Mouse (Mus musculus): ENCODE results near the gene 2700097O09Rik. TPM values are rescaled to one million over a fixed set of nuclear protein-coding genes. Genes with fewer than 3 reads are reported as not detected.

Gene 2700097O09Rik
- polyA plus RNA-seq, 1 experiment from 2014 or later, result 31.2 TPM

GRCm38 (mm10) chr12:54998411-54998810 lies 81.5 kb downstream of the 2700097O09Rik start:
- Histone ChIP-seq H3K27ac (ENCODE audit: low read length) (no peak overlapping the region), H3K36me3 (ENCODE audit: control insufficient read depth, insufficient read depth, low read length) (no peaks in the 10 kb centered on the region), H3K9me3 (ENCODE audit: control insufficient read depth, low read length) (no peaks in the 10 kb centered on the region), H3K27me3 (replicated peaks; ENCODE audit: control insufficient read depth, insufficient read depth, low read length) (no peaks in the 10 kb centered on the region), H3K4me2 (ENCODE audit: low read depth, low read length) (no peak overlapping the region), H3K4me3 (ENCODE audit: low read length) (no peak overlapping the region), H3K9ac (ENCODE audit: low read depth, low read length) (no peak overlapping the region), H3K4me1 (ENCODE audit: control insufficient read depth, insufficient read depth, low read length) (no peaks in the 10 kb centered on the region)
- ATAC-seq, result no peak
- WGBS, result 83% methylated on average over 5 of the region's 5 CpGs

DNA sequence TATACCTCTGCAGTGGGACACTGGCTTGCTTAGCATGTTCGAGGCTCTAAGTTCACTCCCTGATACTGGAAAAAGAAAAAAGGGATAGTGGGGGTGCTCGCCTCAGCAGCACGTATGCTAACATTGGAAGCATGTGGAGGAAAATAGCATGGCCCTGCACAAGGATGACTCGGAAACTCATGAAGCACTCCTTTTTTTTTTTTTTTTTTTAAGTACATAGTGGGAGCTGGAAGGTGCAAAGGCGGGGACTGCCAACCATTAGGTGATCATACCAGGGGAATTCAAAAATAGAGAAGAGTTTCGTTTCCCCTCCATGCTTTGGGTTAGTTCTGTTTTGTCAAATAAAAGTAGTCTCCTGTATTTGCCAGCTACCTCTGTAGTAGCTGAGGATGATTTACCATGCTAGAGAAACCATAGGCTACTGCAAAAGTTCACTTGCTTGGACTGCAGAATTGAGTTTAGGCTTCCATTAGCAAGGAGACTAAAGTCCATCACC lies 82.9 kb downstream of the 2700097O09Rik start:
- Histone ChIP-seq H3K27ac (ENCODE audit: low read length) (no peak overlapping the region), H3K36me3 (ENCODE audit: control insufficient read depth, insufficient read depth, low read length) (no peaks in the 10 kb centered on the region), H3K9me3 (ENCODE audit: control insufficient read depth, low read length) (no peaks in the 10 kb centered on the region), H3K4me1 (ENCODE audit: control insufficient read depth, insufficient read depth, low read length) (no peaks in the 10 kb centered on the region), H3K4me2 (ENCODE audit: low read depth, low read length) (no peak overlapping the region), H3K4me3 (ENCODE audit: low read length) (no peak overlapping the region), H3K9ac (ENCODE audit: low read depth, low read length) (no peak overlapping the region), H3K27me3 (replicated peaks; ENCODE audit: control insufficient read depth, insufficient read depth, low read length) (no peaks in the 10 kb centered on the region)
- WGBS, result 86% methylated on average over 6 of the region's 6 CpGs
- ATAC-seq, result no peak

- Histone ChIP-seq H3K9ac (ENCODE audit: low read depth, low read length) (no peak overlapping the region), H3K4me2 (ENCODE audit: low read depth, low read length) (no peak overlapping the region), H3K9me3 (ENCODE audit: control insufficient read depth, low read length) (no peaks in the 10 kb centered on the region), H3K4me1 (ENCODE audit: control insufficient read depth, insufficient read depth, low read length) (no peaks in the 10 kb centered on the region), H3K4me3 (ENCODE audit: low read length) (no peak overlapping the region), H3K27ac (ENCODE audit: low read length) (no peak overlapping the region), H3K27me3 (replicated peaks; ENCODE audit: control insufficient read depth, insufficient read depth, low read length) (no peaks in the 10 kb centered on the region), H3K36me3 (ENCODE audit: control insufficient read depth, insufficient read depth, low read length) (no peaks in the 10 kb centered on the region)
- 60% methylated on average over 3 of the region's 3 CpGs for WGBS
- ATAC-seq, result no peak
Observed at GRCm38 (mm10) chr12:54995965-54996364, 83.9 kb downstream of the 2700097O09Rik start.

Other genes with a start within 250 kb of the 2700097O09Rik start
- 157 and 161 TPM in 2 replicates for gene Cfl2, start 217.2 kb downstream of the 2700097O09Rik start, polyA plus RNA-seq (2015; fragmentation: Nextera tagmentation; extraction: Ambion mirVana)
- not detected in 2 replicates for gene Gm20403, start 93.6 kb downstream of the 2700097O09Rik start, polyA plus RNA-seq (2015; fragmentation: Nextera tagmentation; extraction: Ambion mirVana)
- gene Baz1a, start 65.8 kb downstream of the 2700097O09Rik start, polyA plus RNA-seq (2015; fragmentation: Nextera tagmentation; extraction: Ambion mirVana), result 17.9 and 19.4 TPM in 2 replicates
- 157 and 165 TPM in 2 replicates for gene Srp54a, start 152 bp upstream of the 2700097O09Rik start, polyA plus RNA-seq (2015; fragmentation: Nextera tagmentation; extraction: Ambion mirVana)
- gene Fam177a, start 44.4 kb upstream of the 2700097O09Rik start, polyA plus RNA-seq (2015; fragmentation: Nextera tagmentation; extraction: Ambion mirVana), result 17.8 and 22.3 TPM in 2 replicates
- 47.4 and 48.0 TPM in 2 replicates for gene Srp54b, start 75.0 kb upstream of the 2700097O09Rik start, polyA plus RNA-seq (2015; fragmentation: Nextera tagmentation; extraction: Ambion mirVana)
- 4.7 TPM in 1 of 2 replicates, not detected in the other for gene 1700047I17Rik2, start 119.5 kb upstream of the 2700097O09Rik start, polyA plus RNA-seq (2015; fragmentation: Nextera tagmentation; extraction: Ambion mirVana)
- gene Srp54c, start 150.1 kb upstream of the 2700097O09Rik start, polyA plus RNA-seq (2015; fragmentation: Nextera tagmentation; extraction: Ambion mirVana), result 66.9 and 67.1 TPM in 2 replicates
- 16.7 and 18.5 TPM in 2 replicates for gene 1110008L16Rik, start 219.5 kb upstream of the 2700097O09Rik start, polyA plus RNA-seq (2015; fragmentation: Nextera tagmentation; extraction: Ambion mirVana)
- gene Ppp2r3c, start 222.9 kb upstream of the 2700097O09Rik start, polyA plus RNA-seq (2015; fragmentation: Nextera tagmentation; extraction: Ambion mirVana), result 9.6 and 10.2 TPM in 2 replicates

Data from intestine, embryonic 16.5 days (tissue).